Mouse (Mus musculus): Measurements from ENCODE around the gene Nav1. TPM values are rescaled to one million over a fixed set of nuclear protein-coding genes. Genes with fewer than 3 reads are reported as not detected.

Gene Nav1
- polyA plus RNA-seq, 1 experiment from 2014 or later = 38.1 TPM

- no peak overlapping the region for H3K4me2 ChIP-seq (replicated peaks)
- H3K9ac ChIP-seq (replicated peaks) = no peak overlapping the region
- no peak overlapping the region for H3K4me3 ChIP-seq (replicated peaks)
- WGBS = 81% methylated on average over 4 of the region's 4 CpGs
- ATAC-seq = no peak
- no peaks in the 10 kb centered on the region for H3K27me3 ChIP-seq
- no peaks in the 10 kb centered on the region for H3K36me3 ChIP-seq
- peaks cover 35% of the 10 kb centered on the region for H3K4me1 ChIP-seq (replicated peaks)
- no peaks in the 10 kb centered on the region for H3K9me3 ChIP-seq
- no peak overlapping the region for H3K27ac ChIP-seq
These were observed 26.4 kb upstream of the Nav1 start for GRCm38 (mm10) chr1:135633478-135633877.

DNA sequence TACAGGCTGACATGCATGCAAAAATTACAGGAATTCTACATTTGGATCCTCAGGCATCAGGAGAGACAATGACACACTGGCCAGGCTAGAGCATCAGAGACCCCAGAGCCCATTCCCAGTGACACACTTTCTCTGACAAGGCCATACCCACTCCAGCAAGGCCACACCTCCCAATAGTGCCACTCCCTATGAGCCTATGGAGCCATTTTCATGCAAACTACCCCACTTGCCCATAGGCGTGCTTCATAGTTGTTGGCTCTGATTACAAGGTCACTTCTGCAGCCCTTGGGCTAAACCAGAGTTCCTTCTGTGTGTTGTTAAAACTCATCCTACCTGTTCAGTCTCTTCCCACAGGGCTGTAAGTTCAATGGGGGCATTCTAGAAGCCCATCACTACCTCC is 25.1 kb upstream of the Nav1 start:
- no peak for ATAC-seq
- Histone ChIP-seq H3K27me3 (no peaks in the 10 kb centered on the region), H3K9ac (replicated peaks) (no peak overlapping the region), H3K36me3 (no peaks in the 10 kb centered on the region), H3K27ac (no peak overlapping the region), H3K4me3 (replicated peaks) (no peak overlapping the region), H3K4me1 (replicated peaks) (peaks cover 27% of the 10 kb centered on the region), H3K4me2 (replicated peaks) (no peak overlapping the region), H3K9me3 (no peaks in the 10 kb centered on the region)
- 52% methylated on average over 1 of the region's 1 CpGs for WGBS

DNA sequence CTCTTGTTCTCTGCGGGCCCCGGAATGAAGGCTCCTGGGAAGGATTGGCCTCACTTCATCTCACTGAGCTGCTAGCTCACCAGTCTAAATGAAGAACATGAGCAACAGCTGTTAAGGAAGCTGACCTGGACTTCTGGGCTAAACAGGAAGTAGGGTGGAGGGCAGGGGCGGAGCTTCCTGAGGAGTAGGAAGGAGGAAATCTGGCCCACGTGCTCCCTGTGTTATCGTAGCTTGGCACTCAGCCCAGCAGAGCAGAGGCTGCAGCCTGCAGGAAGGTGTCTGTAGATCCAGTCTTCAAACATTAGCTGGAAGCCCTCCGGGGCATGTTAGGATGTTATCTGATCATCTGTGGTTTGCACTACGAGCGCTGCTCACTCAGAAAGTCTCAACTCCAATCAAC is 24.4 kb upstream of the Nav1 start:
- Histone ChIP-seq H3K9ac (replicated peaks) (no peak overlapping the region), H3K27me3 (no peaks in the 10 kb centered on the region), H3K9me3 (no peaks in the 10 kb centered on the region), H3K4me1 (replicated peaks) (peaks cover 20% of the 10 kb centered on the region), H3K4me2 (replicated peaks) (no peak overlapping the region), H3K27ac (no peak overlapping the region), H3K36me3 (no peaks in the 10 kb centered on the region), H3K4me3 (replicated peaks) (no peak overlapping the region)
- WGBS = 84% methylated on average over 8 of the region's 8 CpGs
- no peak for ATAC-seq

GRCm38 (mm10) chr1:135629846-135630245 is 22.8 kb upstream of the Nav1 start:
- Histone ChIP-seq H3K27ac (no peak overlapping the region), H3K4me3 (replicated peaks) (no peak overlapping the region), H3K27me3 (no peaks in the 10 kb centered on the region), H3K9ac (replicated peaks) (no peak overlapping the region), H3K9me3 (no peaks in the 10 kb centered on the region), H3K4me2 (replicated peaks) (no peak overlapping the region), H3K4me1 (replicated peaks) (0 out of 2 replicates have a peak, but pooled peaks cover 3% of the 10 kb centered on the region), H3K36me3 (no peaks in the 10 kb centered on the region)
- ATAC-seq = no peak
- WGBS = 85% methylated on average over 5 of the region's 5 CpGs

GRCm38 (mm10) chr1:135626218-135626617 is 19.1 kb upstream of the Nav1 start:
- Histone ChIP-seq H3K27ac (no peak overlapping the region), H3K27me3 (no peaks in the 10 kb centered on the region), H3K4me2 (replicated peaks) (no peak overlapping the region), H3K9ac (replicated peaks) (no peak overlapping the region), H3K4me1 (replicated peaks) (0 out of 2 replicates have a peak, but pooled peaks cover 3% of the 10 kb centered on the region), H3K36me3 (no peaks in the 10 kb centered on the region), H3K9me3 (no peaks in the 10 kb centered on the region), H3K4me3 (replicated peaks) (no peak overlapping the region)
- ATAC-seq = no peak
- WGBS = 88% methylated on average over 6 of the region's 6 CpGs

- no peak overlapping the region for H3K4me3 ChIP-seq (replicated peaks)
- no peaks in the 10 kb centered on the region for H3K36me3 ChIP-seq
- no peak overlapping the region for H3K27ac ChIP-seq
- no peaks in the 10 kb centered on the region for H3K9me3 ChIP-seq
- H3K4me1 ChIP-seq (replicated peaks) = 0 out of 2 replicates have a peak, but pooled peaks cover 3% of the 10 kb centered on the region
- 71% methylated on average over 3 of the region's 3 CpGs for WGBS
- no peak overlapping the region for H3K4me2 ChIP-seq (replicated peaks)
- H3K27me3 ChIP-seq = no peaks in the 10 kb centered on the region
- ATAC-seq = no peak
- H3K9ac ChIP-seq (replicated peaks) = no peak overlapping the region
These were observed 18.6 kb upstream of the Nav1 start for GRCm38 (mm10) chr1:135625741-135626140.

DNA sequence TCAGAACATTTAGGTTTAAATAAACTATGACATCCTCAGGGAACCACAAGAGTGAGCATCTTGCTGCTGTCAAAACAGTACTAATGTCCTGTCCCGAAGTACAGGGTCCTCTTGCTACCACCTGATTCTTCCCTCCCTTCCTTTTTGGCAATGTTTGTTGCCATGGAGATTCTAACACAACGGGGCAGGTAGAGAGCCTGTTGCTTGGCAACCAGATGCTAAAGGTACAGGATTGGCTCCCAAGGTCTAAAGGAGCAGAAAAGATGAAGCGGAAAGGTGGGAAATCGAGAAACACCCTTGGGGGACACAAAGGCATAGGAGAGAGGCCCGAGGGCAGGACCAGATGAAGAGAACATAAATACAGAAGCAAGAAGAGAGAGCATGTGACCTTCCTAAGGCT is 17.6 kb upstream of the Nav1 start:
- Histone ChIP-seq H3K27me3 (no peaks in the 10 kb centered on the region), H3K4me1 (replicated peaks) (peaks cover 8% of the 10 kb centered on the region), H3K9ac (replicated peaks) (no peak overlapping the region), H3K4me2 (replicated peaks) (no peak overlapping the region), H3K4me3 (replicated peaks) (no peak overlapping the region), H3K9me3 (no peaks in the 10 kb centered on the region), H3K27ac (no peak overlapping the region), H3K36me3 (no peaks in the 10 kb centered on the region)
- 74% methylated on average over 5 of the region's 5 CpGs for WGBS
- no peak for ATAC-seq

- no peak overlapping the region for H3K9ac ChIP-seq (replicated peaks)
- peaks cover 15% of the 10 kb centered on the region for H3K4me1 ChIP-seq (replicated peaks)
- no peak for ATAC-seq
- no peaks in the 10 kb centered on the region for H3K36me3 ChIP-seq
- H3K27ac ChIP-seq = no peak overlapping the region
- no peaks in the 10 kb centered on the region for H3K9me3 ChIP-seq
- H3K4me2 ChIP-seq (replicated peaks) = no peak overlapping the region
- WGBS = 92% methylated on average over 5 of the region's 5 CpGs
- no peaks in the 10 kb centered on the region for H3K27me3 ChIP-seq
- H3K4me3 ChIP-seq (replicated peaks) = no peak overlapping the region
These were observed 16.0 kb upstream of the Nav1 start for GRCm38 (mm10) chr1:135623136-135623535.

GRCm38 (mm10) chr1:135621307-135621706 is 14.2 kb upstream of the Nav1 start:
- no peak overlapping the region for H3K4me2 ChIP-seq (replicated peaks)
- H3K4me1 ChIP-seq (replicated peaks) = peaks cover 16% of the 10 kb centered on the region
- no peaks in the 10 kb centered on the region for H3K36me3 ChIP-seq
- ATAC-seq = no peak
- H3K27me3 ChIP-seq = no peaks in the 10 kb centered on the region
- H3K9ac ChIP-seq (replicated peaks) = no peak overlapping the region
- no peak overlapping the region for H3K4me3 ChIP-seq (replicated peaks)
- H3K9me3 ChIP-seq = no peaks in the 10 kb centered on the region
- WGBS = 35% methylated on average over 3 of the region's 3 CpGs
- H3K27ac ChIP-seq = no peak overlapping the region

DNA sequence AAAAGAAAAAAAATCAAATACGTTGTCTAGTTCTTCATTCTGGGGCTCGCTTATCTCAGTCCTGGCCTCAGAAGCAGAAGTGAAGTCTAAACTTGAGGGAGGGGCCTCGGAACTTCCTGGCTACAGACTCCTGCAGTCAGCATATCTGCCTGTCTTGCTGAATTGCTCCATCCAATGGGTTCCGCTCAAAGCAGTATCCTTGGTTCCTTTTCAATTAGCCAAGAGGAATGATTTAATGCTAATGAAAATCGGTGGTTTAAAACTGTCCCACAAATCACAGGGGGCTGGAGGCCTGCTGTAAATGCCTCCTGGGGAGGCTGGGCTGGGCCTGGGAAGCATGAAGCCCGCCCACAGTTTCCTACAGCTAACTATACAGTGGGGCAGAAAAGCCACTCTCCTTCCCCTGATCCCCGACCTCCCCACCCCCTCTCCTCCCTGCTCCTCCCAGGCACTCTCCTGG is 12.9 kb upstream of the Nav1 start:
- Histone ChIP-seq H3K4me3 (replicated peaks) (no peak overlapping the region), H3K4me2 (replicated peaks) (no peak overlapping the region), H3K4me1 (replicated peaks) (peaks cover 25% of the 10 kb centered on the region), H3K27ac (no peak overlapping the region), H3K9me3 (no peaks in the 10 kb centered on the region), H3K9ac (replicated peaks) (no peak overlapping the region), H3K36me3 (no peaks in the 10 kb centered on the region), H3K27me3 (no peaks in the 10 kb centered on the region)
- ATAC-seq = no peak
- 10% methylated on average over 7 of the region's 7 CpGs for WGBS

GRCm38 (mm10) chr1:135619130-135619529 is 12.0 kb upstream of the Nav1 start:
- Histone ChIP-seq H3K27me3 (no peaks in the 10 kb centered on the region), H3K9ac (replicated peaks) (no peak overlapping the region; the same call in 1 of the 2 replicates), H3K4me1 (replicated peaks) (peaks cover 25% of the 10 kb centered on the region), H3K4me3 (replicated peaks) (no peak overlapping the region), H3K27ac (no peak overlapping the region), H3K36me3 (no peaks in the 10 kb centered on the region), H3K4me2 (replicated peaks) (no peak overlapping the region), H3K9me3 (no peaks in the 10 kb centered on the region)
- WGBS = 29% methylated on average over 7 of the region's 7 CpGs
- no peak for ATAC-seq

GRCm38 (mm10) chr1:135617344-135617743 is 10.2 kb upstream of the Nav1 start:
- Histone ChIP-seq H3K27ac (no peak overlapping the region), H3K4me1 (replicated peaks) (peaks cover 25% of the 10 kb centered on the region), H3K9ac (replicated peaks) (no peak overlapping the region), H3K9me3 (no peaks in the 10 kb centered on the region), H3K4me2 (replicated peaks) (no peak overlapping the region), H3K27me3 (no peaks in the 10 kb centered on the region), H3K36me3 (no peaks in the 10 kb centered on the region), H3K4me3 (replicated peaks) (no peak overlapping the region)
- ATAC-seq = no peak
- WGBS = 88% methylated on average over 3 of the region's 3 CpGs
